Mouse (Mus musculus): ENCODE measurements around the gene Gm17067. TPM values are rescaled to one million over a fixed set of nuclear protein-coding genes. Genes with fewer than 3 reads are reported as not detected.

The Gm17067 gene
- not detected in 4 replicates for total RNA-seq (2023)

DNA sequence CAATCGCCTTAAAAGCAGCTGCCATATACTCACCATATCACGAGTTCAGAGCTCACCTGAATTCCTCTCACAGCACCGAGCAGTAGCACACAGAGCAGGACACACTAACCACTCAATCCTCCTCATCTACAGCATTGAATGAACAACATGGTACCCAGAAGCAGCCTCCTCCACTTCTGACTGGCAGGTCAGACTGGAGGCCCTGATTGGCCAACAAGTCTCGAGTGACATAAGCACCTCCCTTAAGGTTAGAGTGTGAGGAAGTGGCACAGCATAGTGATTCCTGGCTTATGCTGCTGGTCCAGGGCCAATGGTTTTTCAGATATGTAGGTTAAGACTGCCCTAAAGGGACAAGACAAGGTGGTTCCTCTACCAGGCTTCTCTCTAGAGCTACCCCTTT lies at the start of gene Gm17067:
TSS of gene Gm17067 (minus strand) at position 101 of the 400 bp plus-strand sequence.

DNA sequence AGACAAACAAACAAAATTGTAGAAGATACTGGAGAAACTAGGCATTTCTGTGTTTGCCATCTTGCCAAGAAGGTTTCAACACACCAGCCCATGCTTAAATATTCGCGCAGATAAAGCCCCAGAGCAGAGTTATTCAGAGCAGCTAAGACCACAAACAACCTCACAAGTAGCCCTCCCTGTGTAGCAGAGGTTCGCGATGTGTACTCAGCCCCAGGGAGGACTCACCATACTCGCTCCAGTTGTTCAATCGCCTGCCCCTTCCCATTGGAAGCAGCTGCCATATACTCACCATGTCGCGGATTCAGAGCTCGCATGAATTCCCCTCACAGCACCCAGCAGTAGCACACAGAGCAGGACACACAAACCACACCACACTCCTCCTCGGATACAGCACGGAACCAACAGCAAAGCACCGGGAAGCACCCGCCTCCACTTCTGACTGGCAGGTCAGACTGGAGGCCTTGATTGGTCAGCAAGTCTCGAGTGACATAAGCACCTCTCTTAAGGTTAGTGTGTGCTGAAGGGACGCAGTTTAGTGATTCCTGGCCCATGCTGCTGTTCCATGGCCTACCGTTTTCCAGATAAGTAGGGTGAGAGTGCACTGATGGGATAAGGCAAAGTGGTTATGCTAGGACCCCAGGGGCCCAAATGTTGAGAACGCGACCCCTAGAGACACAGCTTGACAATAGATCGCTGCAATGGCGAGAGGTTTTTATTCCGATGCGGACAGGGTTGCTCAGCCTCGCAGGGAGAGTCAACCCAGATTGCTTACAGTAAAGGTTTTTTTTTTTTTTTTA lies 34.3 kb downstream of the Gm17067 start, which contains the start of gene Zfp975:
TSS of gene Zfp975 (minus strand) at position 381 of the 797 bp plus-strand sequence.

Other genes starting within 250 kb of the Gm17067 start
- 24.9 to 33.1 TPM (median 29.4 TPM) in 4 replicates for gene Zfp141, start 221.3 kb downstream of the Gm17067 start, total RNA-seq (2023)
- gene Gm21028, start 148.4 kb downstream of the Gm17067 start, total RNA-seq (2023): not detected in 4 replicates
- gene Zfp977, start 134.5 kb downstream of the Gm17067 start, total RNA-seq (2023): not detected in 4 replicates
- 1.5 to 2.5 TPM (median 1.6 TPM) in 4 replicates for gene Zfp976, start 84.4 kb downstream of the Gm17067 start, total RNA-seq (2023)
- 3.4 to 4.3 TPM (median 3.6 TPM) in 4 replicates for gene Zfp975, start 34.3 kb downstream of the Gm17067 start, total RNA-seq (2023)
- not detected in 4 replicates for gene Vmn2r62, start 66.5 kb upstream of the Gm17067 start, total RNA-seq (2023)
- gene Gm2381, start 140.2 kb upstream of the Gm17067 start, total RNA-seq (2023): not detected in 4 replicates
- gene Vmn2r63, start 206.8 kb upstream of the Gm17067 start, total RNA-seq (2023): not detected in 4 replicates